Mouse (Mus musculus) thymus, adult 2 months (tissue): ENCODE data around the gene Etfdh.

Experiments
- CTCF ChIP-seq: fragments of 200-500 bp; IDR thresholded peaks from 2 replicates; pipeline ENCODE4 v1.5.1; 2012; ENCODE audit warnings: mild to moderate bottlenecking, control low read depth, low read length, moderate library complexity, borderline replicate concordance; ENCODE audit not compliant: control insufficient read depth, poor library complexity, insufficient read depth; ENCODE audit errors: extremely low read depth
- POLR2A ChIP-seq: fragments of 200-500 bp; IDR thresholded peaks from 2 replicates; pipeline ENCODE4 v1.6.1; 2012; ENCODE audit warnings: mild to moderate bottlenecking, low read length, control low read depth, moderate library complexity; ENCODE audit not compliant: control insufficient read depth, poor library complexity, insufficient read depth; ENCODE audit errors: extremely low read depth

DNA sequence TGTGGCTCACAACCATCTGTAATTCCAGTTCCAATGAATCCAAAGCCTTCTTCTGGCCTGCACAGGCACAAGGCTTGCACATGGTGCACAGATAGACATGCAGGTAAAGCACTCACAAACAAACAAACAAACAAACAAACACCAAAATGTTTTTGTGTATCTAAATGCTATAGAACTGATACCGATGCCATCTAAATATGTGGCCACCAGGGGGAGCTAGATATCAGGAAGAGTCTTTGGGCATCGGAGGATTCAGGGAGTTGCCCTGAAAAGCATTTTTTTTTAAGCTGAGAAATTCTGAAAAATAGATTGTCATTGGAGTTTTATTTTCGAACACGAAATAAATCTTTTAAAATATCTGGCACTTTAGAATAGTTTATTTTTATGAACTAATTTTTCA, 43.8 kb upstream of the Etfdh start:
- TF ChIP-seq POLR2A (no peak), CTCF (no peak)
